Comparison of ENCODE assay signal across 21 mouse cellular contexts in the genomic region with DNA sequence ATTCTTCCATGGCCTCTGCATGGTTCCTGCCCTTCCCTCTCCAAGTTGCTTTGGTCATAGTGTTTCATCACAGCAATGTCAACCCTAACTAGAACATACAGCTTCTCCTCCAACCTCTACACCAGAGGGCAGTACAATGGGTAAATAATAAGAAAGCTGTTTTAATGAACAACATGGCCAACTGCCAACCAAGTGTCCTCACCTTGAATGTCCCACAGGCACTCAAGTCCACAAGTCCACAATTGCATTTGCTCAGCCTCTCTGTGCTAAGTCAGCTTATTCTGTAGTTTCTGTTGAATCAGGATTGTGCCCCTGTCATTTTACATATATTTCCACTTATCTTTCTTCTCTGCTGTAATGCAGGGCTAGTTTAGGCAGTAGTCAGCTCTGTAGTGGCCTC.
DNase-seq lines count a peak whose midpoint lies in the region; ATAC-seq and TF ChIP-seq lines count a peak whose summit lies in the region.
"Had no signal": no experiment of that assay in that cellular context is flagged by ENCODE, and none has a peak within 500 bp of the region (broad histone marks: within the 10 kb centered on the region; RNA-seq: fewer than 3 reads in every experiment).

No protein-coding gene starts in this region.

- no peak overlapping the region for H3K4me3 ChIP-seq in kidney, embryonic 16.5 days (ENCODE audit: low read length)
- no peak overlapping the region for H3K4me3 ChIP-seq in liver, adult 2 months (ENCODE audit: insufficient read depth, low read depth, low read length)
- no peak overlapping the region for H3K4me3 ChIP-seq in liver, embryonic 12.5 days
- no peak overlapping the region for H3K4me3 ChIP-seq in forebrain, embryonic 11.5 days (ENCODE audit: low read depth, low read length)
- H3K4me3 ChIP-seq: embryonic facial prominence, embryonic 13.5 days; forebrain, embryonic 13.5 days; gastrocnemius, adult 2 months; heart, embryonic 13.5 days; hindbrain, embryonic 12.5 days had no signal

- no peak overlapping the region for H3K4me2 ChIP-seq in kidney, embryonic 16.5 days (replicated peaks; ENCODE audit: low read depth, low read length)
- no peak overlapping the region for H3K4me2 ChIP-seq in liver, embryonic 12.5 days
- no peak overlapping the region for H3K4me2 ChIP-seq in forebrain, embryonic 11.5 days (ENCODE audit: low read depth, low read length, severe bottlenecking)
- H3K4me2 ChIP-seq: embryonic facial prominence, embryonic 13.5 days; forebrain, embryonic 13.5 days; heart, embryonic 13.5 days; hindbrain, embryonic 12.5 days had no signal

- no peaks in the 10 kb centered on the region for H3K79me2 ChIP-seq in liver, adult 2 months (ENCODE audit: control insufficient read depth, insufficient read depth, low read length)

- no peak overlapping the region for H3K9ac ChIP-seq in kidney, embryonic 16.5 days (replicated peaks; ENCODE audit: low read length)
- H3K9ac ChIP-seq in liver, adult 2 months (ENCODE audit: low read depth, low read length): no peak overlapping the region
- H3K9ac ChIP-seq in liver, embryonic 12.5 days: no peak overlapping the region
- H3K9ac ChIP-seq in forebrain, embryonic 11.5 days (ENCODE audit: low read length): no peak overlapping the region
- H3K9ac ChIP-seq: embryonic facial prominence, embryonic 13.5 days; forebrain, embryonic 13.5 days; forebrain, postnatal 0 days; heart, embryonic 13.5 days; hindbrain, embryonic 12.5 days had no signal

- peak; percentile 17 for DNase-seq in kidney, adult 18-20 months
- DNase-seq in liver, adult 2 months (ENCODE audit: extremely low read depth, low read depth, low spot score): peak; percentile 15
- DNase-seq in kidney, postnatal 10 days: peak; percentile 43
- DNase-seq in kidney, postnatal 25 days: peak; percentile 73 to 75
- DNase-seq in forebrain, embryonic 11.5 days (ENCODE audit: low spot score): no peak
- DNase-seq: adrenal gland, adult 8-10 months; adrenal gland, postnatal 36 days; cerebellum, adult 11 months; cerebellum, adult 8-10 months; cerebellum, postnatal 14 days; forebrain, postnatal 0 days; gastrocnemius, adult 2 months; gastrocnemius, postnatal 25 days; heart, postnatal 4 days had no signal

- TF ChIP-seq POLR2A in liver, adult 2 months (IDR thresholded peaks at IDR 0.05; ENCODE audit: extremely low read depth, insufficient read depth, low read length): no peak

- no peaks in the 10 kb centered on the region for H3K36me3 ChIP-seq in kidney, embryonic 16.5 days (ENCODE audit: insufficient read depth, low read length)
- no peaks in the 10 kb centered on the region for H3K36me3 ChIP-seq in liver, adult 2 months (ENCODE audit: control insufficient read depth, insufficient read depth, low read length)
- no peaks in the 10 kb centered on the region for H3K36me3 ChIP-seq in liver, embryonic 12.5 days
- no peaks in the 10 kb centered on the region for H3K36me3 ChIP-seq in forebrain, embryonic 11.5 days (ENCODE audit: control insufficient read depth, insufficient read depth, low read length)
- H3K36me3 ChIP-seq: hindbrain, embryonic 12.5 days had no signal

- no peak for TF ChIP-seq CTCF in liver, adult 2 months (IDR thresholded peaks at IDR 0.05; ENCODE audit: low read depth, low read length)

- ATAC-seq in kidney, embryonic 16.5 days (ENCODE audit: low FRiP score, low TSS enrichment): no peak
- ATAC-seq in liver, embryonic 12.5 days: no peak
- ATAC-seq in cerebellum, adult (ENCODE audit: insufficient number of reproducible peaks, low FRiP score, low TSS enrichment): no peak
- ATAC-seq in forebrain, embryonic 11.5 days (replicated peaks; ENCODE audit: low FRiP score): no peak
- ATAC-seq: forebrain, embryonic 13.5 days; forebrain, postnatal 0 days had no signal

- no peaks in the 10 kb centered on the region for H3K9me3 ChIP-seq in kidney, embryonic 16.5 days (ENCODE audit: low read length)
- H3K9me3 ChIP-seq in liver, embryonic 12.5 days (replicated peaks): no peaks in the 10 kb centered on the region
- no peaks in the 10 kb centered on the region for H3K9me3 ChIP-seq in forebrain, embryonic 11.5 days (ENCODE audit: control insufficient read depth, low read length)
- H3K9me3 ChIP-seq: embryonic facial prominence, embryonic 13.5 days; forebrain, embryonic 13.5 days; heart, embryonic 13.5 days; hindbrain, embryonic 12.5 days had no signal

- H3K4me1 ChIP-seq in kidney, embryonic 16.5 days (ENCODE audit: insufficient read depth, low read length): peaks cover 6% of the 10 kb centered on the region; the same call in 1 of the 2 replicates
- H3K4me1 ChIP-seq in liver, adult 2 months (ENCODE audit: control insufficient read depth, insufficient read depth, low read length): no peaks in the 10 kb centered on the region
- H3K4me1 ChIP-seq in liver, embryonic 12.5 days: no peaks in the 10 kb centered on the region
- no peaks in the 10 kb centered on the region for H3K4me1 ChIP-seq in forebrain, embryonic 11.5 days (replicated peaks; ENCODE audit: control insufficient read depth, insufficient read depth, low read length)
- H3K4me1 ChIP-seq: embryonic facial prominence, embryonic 13.5 days; forebrain, embryonic 13.5 days had no signal

- no peak overlapping the region for H3K27ac ChIP-seq in kidney, embryonic 16.5 days (ENCODE audit: low read length)
- H3K27ac ChIP-seq in liver, adult 2 months (replicated peaks; ENCODE audit: insufficient read depth, low read depth, low read length): no peak overlapping the region
- H3K27ac ChIP-seq in liver, embryonic 12.5 days: no peak overlapping the region
- H3K27ac ChIP-seq in forebrain, embryonic 11.5 days (ENCODE audit: low read depth, low read length): no peak overlapping the region
- H3K27ac ChIP-seq: embryonic facial prominence, embryonic 13.5 days; forebrain, embryonic 13.5 days; gastrocnemius, adult 2 months; heart, embryonic 13.5 days; hindbrain, embryonic 12.5 days had no signal

- no peaks in the 10 kb centered on the region for H3K27me3 ChIP-seq in kidney, embryonic 16.5 days (ENCODE audit: insufficient read depth, low read length)
- no peaks in the 10 kb centered on the region for H3K27me3 ChIP-seq in liver, adult 2 months (ENCODE audit: control insufficient read depth, insufficient read depth, low read length)
- H3K27me3 ChIP-seq in liver, embryonic 12.5 days (replicated peaks): no peaks in the 10 kb centered on the region
- no peaks in the 10 kb centered on the region for H3K27me3 ChIP-seq in forebrain, embryonic 11.5 days (ENCODE audit: control insufficient read depth, insufficient read depth, low read length)
- H3K27me3 ChIP-seq: embryonic facial prominence, embryonic 13.5 days; forebrain, embryonic 13.5 days; heart, embryonic 13.5 days; hindbrain, embryonic 12.5 days had no signal
